Mouse (Mus musculus) lung, adult 2 months (tissue): ENCODE data around the gene Osbp. TPM values are rescaled to one million over a fixed set of nuclear protein-coding genes. Genes with fewer than 3 reads are reported as not detected.
A peak's percentile ranks its signal among the peaks of the same experiment; 100 is the strongest.

Source experiments
- DNase-seq: peaks from one replicate; pipeline ENCODE4 v3.0.0; 2022
- H3K4me1 ChIP-seq: fragments of 200-500 bp; 2 replicates; pipeline ENCODE4 v1.6.1; 2011; ENCODE audit warnings: low read length; ENCODE audit not compliant: control insufficient read depth, insufficient read depth
- H3K4me3 ChIP-seq: fragments of 200-500 bp; replicated peaks from 2 replicates; pipeline ENCODE3; 2011; ENCODE audit warnings: low read depth, mild to moderate bottlenecking, control low read depth, low read length; ENCODE audit errors: extremely low read depth
- CTCF ChIP-seq: fragments of 200-500 bp; IDR thresholded peaks from 2 replicates; pipeline ENCODE4 v1.5.1; 2011; ENCODE audit warnings: mild to moderate bottlenecking, low read length, control low read depth; ENCODE audit not compliant: insufficient read depth
- POLR2A ChIP-seq: fragments of 200-500 bp; IDR thresholded peaks from 2 replicates; pipeline ENCODE4 v1.6.1; 2011; ENCODE audit warnings: low read depth, mild to moderate bottlenecking, control low read depth, low read length, borderline replicate concordance; ENCODE audit errors: extremely low read depth
- WGBS: fragments of 180-500 bp; shearing (Covaris S2); methylation state at CpG from one replicate; pipeline ENCODE4 v1.1.7; 2018; 5-methylcytosine and 5-hydroxymethylcytosine counted together
- polyA plus RNA-seq: library from polyadenylated mRNA; depleted of rRNA; stranded (reverse); fragments of >200 nt; gene quantifications from 2 replicates; pipeline ENCODE4 v1.2.3, GENCODE M21; 2012

The Osbp gene
- polyA plus RNA-seq, 1 experiment = 23.4 TPM

- Histone ChIP-seq H3K4me1 (no peaks in the 10 kb centered on the region), H3K4me3 (no peak overlapping the region)
- no peak for DNase-seq
- TF ChIP-seq CTCF (no peak), POLR2A (no peak)
- 87% methylated on average over 5 of the region's 5 CpGs for whole genome bisulfite sequencing
Measured at GRCm38 (mm10) chr19:11957396-11957795, 8.3 kb upstream of the Osbp start.

- WGBS = 84% methylated on average over 8 of the region's 8 CpGs
Measured at GRCm38 (mm10) chr19:11957846-11958245, 7.9 kb upstream of the Osbp start.

GRCm38 (mm10) chr19:11964266-11964665 is 1.5 kb upstream of the Osbp start:
- WGBS = 98% methylated on average over 1 of the region's 1 CpGs
- TF ChIP-seq POLR2A = no peak
- no peak for TF ChIP-seq CTCF
- DNase-seq = no peak
- Histone ChIP-seq H3K4me1 (peaks cover 3% of the 10 kb centered on the region), H3K4me3 (no peak overlapping the region)

More at GRCm38 (mm10) chr19:11957846-11958245, 7.9 kb upstream of the Osbp start:
- TF ChIP-seq CTCF (no peak), POLR2A (no peak)
- DNase-seq = no peak
- Histone ChIP-seq H3K4me3 (no peak overlapping the region), H3K4me1 (no peaks in the 10 kb centered on the region)

- WGBS = under 1% methylated on average over 18 of the region's 18 CpGs
- H3K4me1 ChIP-seq = peaks cover 3% of the 10 kb centered on the region
- peak overlapping the region; percentile 66 for H3K4me3 ChIP-seq
- TF ChIP-seq CTCF = no peak
- TF ChIP-seq POLR2A = no peak
- DNase-seq = peak; percentile 46
Measured at GRCm38 (mm10) chr19:11966201-11966636, 478 bp downstream of the Osbp start.

GRCm38 (mm10) chr19:11969155-11970050 is 3.7 kb downstream of the Osbp start:
- Histone ChIP-seq H3K4me3 (no peak overlapping the region), H3K4me1 (peaks cover 11% of the 10 kb centered on the region)
- 65% methylated on average over 9 of the region's 9 CpGs for WGBS
- no peak for DNase-seq
- no peak for TF ChIP-seq POLR2A
- no peak for TF ChIP-seq CTCF

GRCm38 (mm10) chr19:11973511-11974222 is 7.9 kb downstream of the Osbp start:
- no peak for DNase-seq
- WGBS = 67% methylated on average over 13 of the region's 13 CpGs
- Histone ChIP-seq H3K4me1 (peaks cover 15% of the 10 kb centered on the region), H3K4me3 (no peak overlapping the region)
- TF ChIP-seq POLR2A = no peak
- no peak for TF ChIP-seq CTCF

- no peak overlapping the region for H3K4me3 ChIP-seq
- DNase-seq = no peak
- 68% methylated on average over 2 of the region's 2 CpGs for WGBS
- peaks cover 15% of the 10 kb centered on the region for H3K4me1 ChIP-seq
- TF ChIP-seq CTCF = no peak
- no peak for TF ChIP-seq POLR2A
Measured at GRCm38 (mm10) chr19:11974223-11974540, 8.4 kb downstream of the Osbp start.

GRCm38 (mm10) chr19:11975683-11976082 is 9.9 kb downstream of the Osbp start:
- no peak for DNase-seq
- TF ChIP-seq POLR2A = no peak
- no peak for TF ChIP-seq CTCF
- WGBS = 83% methylated on average over 4 of the region's 4 CpGs
- H3K4me1 ChIP-seq = peaks cover 15% of the 10 kb centered on the region
- no peak overlapping the region for H3K4me3 ChIP-seq

- Histone ChIP-seq H3K4me1 (peaks cover 15% of the 10 kb centered on the region), H3K4me3 (no peak overlapping the region)
- 59% methylated on average over 5 of the region's 5 CpGs for WGBS
- no peak for DNase-seq
- TF ChIP-seq CTCF = no peak
- TF ChIP-seq POLR2A = no peak
Measured at GRCm38 (mm10) chr19:11977363-11977762, 11.6 kb downstream of the Osbp start.
